Mouse (Mus musculus) 3T3-L1 (cell line): ENCODE results near the gene Fpr2.

ENCODE experiments used
- DNase-seq: peaks from one replicate; pipeline ENCODE4 v3.0.0-alpha.2; 2015; ENCODE audit warnings: low read depth, low spot score

Gene Fpr2

DNA sequence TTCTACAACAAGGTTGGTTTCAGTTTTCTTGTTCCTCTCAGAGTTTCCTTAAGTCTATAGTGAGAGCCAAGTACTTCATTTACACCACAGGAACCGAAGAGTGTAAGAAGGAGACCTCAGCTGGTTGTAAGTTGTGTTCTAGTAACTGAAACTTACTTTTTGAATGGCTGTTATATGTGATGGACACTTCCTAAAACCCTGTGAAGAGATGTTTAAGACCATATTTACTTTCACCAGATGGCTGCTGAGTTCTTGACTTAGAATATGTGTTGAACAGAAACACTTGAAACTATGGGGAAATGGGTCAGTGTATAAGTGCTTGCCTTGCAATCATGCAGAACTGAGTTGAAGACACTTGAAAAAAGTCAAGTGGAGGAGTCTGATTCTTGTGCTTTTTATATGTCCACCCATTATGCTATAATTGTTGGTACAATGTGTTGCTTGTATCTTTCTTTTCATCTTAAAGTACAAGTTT, at the start of gene Fpr2, which contains the start of gene Fpr3:
Gene Fpr2, plus strand, starts transcription at position 51 of the 475 bp plus-strand sequence.
Gene Fpr3, plus strand, starts transcription at position 79 of the 475 bp plus-strand sequence.
- DNase-seq, result no peak

DNA sequence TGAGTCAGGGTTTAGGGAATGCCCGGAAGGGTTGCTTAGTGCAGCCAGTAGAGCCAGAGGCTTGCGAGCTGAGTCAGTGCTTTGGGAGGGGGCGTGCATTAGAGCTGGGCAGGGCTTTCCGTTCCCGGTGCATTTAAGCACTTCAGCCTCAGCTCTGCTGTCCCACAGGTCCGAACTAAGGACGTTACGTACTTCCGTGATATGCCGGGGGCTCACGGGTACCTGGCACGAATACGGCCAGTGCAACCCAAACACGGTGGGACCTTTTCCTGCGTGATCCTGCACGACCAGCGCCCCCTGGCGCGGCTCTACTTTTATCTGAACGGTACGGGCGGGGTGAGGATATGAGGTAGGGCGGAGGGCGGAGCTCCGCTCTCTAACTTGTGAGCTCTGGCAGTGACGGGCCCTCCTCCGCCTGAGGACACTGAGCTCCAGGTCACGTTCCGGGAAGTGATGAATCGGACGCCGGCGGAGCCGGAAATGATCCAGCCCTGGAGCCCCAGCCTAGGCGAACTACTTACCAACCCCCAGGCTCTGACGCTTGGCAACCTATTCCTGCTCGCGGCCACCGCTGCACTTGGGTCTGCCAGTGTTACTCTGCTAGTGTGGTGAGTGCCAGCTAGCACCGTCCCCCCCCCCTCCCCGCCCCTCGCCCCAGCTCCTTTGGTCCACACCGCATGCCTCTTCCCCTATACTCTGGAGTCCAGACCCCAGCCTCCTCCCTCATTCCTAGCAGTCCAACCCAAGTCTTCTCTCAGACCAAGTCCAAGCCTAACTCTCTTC, 49.5 kb upstream of the Fpr2 start:
- DNase-seq, result peak; percentile 98

DNA sequence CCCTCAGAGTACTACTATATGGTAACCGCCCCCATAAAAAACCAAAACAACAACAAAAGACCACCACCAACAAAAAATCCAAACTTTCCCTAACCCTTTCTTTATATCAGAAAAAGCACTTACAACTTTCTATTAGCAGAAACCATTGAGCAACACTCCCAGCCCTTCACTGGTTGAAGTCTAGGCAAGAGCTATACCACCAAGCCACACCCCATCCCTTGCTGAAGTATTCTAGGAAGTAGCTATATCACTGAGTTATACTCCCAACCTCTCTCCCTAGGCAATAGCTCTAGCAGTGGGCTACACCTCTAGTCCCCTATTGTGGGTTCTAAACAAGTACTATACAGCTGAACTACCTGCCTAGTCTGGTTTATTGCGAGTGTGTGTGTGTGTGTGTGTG, 48.3 kb upstream of the Fpr2 start:
- DNase-seq, result peak; percentile 41

- peak; percentile 73 for DNase-seq
Measured at GRCm38 (mm10) chr17:17840796-17841195, 46.8 kb upstream of the Fpr2 start.

- peak; percentile 18 for DNase-seq
Measured at GRCm38 (mm10) chr17:17843534-17844261, 43.9 kb upstream of the Fpr2 start.

DNA sequence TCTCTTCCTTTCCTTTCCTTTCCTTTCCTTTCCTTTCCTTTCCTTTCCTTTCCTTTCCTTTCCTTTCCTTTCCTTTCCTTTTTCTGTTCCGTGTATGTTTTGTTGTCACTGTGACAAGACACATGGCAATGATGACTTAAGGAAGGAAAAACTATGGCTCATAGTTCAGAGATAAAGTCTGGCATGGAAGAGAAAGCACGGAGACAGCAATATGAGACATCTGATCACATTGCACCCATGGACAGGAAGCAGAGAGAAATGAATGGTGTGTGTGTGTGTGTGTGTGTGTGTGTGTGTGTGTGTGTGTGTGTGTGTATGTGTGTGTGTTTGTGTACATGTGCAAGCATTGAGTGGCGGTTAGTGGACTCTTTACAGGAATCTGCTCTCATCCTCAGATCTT, 43.0 kb upstream of the Fpr2 start:
- peak; percentile 53 for DNase-seq

GRCm38 (mm10) chr17:17845187-17846027, 42.2 kb upstream of the Fpr2 start:
- peak; percentile 85 for DNase-seq

DNA sequence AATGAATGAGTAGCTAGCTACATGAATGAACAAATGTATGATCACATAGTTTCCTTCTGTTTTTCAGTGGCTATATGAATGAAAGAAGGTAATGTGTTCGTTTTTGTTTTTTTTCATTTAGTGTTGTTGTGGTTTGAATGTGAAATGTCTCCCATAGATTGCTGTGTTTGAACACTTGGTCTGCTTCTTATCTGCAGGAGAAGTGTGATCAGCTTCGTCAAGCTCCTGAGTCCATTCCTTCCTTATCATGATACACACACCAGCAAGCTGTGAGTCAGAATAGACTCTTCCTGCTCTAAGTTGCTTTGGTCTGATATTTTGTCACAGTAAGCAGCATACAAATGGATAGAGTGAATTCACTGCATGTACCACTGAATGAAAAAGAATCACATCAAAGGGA, 38.6 kb upstream of the Fpr2 start:
- no peak for DNase-seq

- no peak for DNase-seq
Measured at GRCm38 (mm10) chr17:17849906-17850712, 37.5 kb upstream of the Fpr2 start.

GRCm38 (mm10) chr17:17855064-17855838, 32.4 kb upstream of the Fpr2 start, which contains the start of gene Has1:
TSS of gene Has1 (minus strand) at chr17:17855205.
- DNase-seq, result no peak

DNA sequence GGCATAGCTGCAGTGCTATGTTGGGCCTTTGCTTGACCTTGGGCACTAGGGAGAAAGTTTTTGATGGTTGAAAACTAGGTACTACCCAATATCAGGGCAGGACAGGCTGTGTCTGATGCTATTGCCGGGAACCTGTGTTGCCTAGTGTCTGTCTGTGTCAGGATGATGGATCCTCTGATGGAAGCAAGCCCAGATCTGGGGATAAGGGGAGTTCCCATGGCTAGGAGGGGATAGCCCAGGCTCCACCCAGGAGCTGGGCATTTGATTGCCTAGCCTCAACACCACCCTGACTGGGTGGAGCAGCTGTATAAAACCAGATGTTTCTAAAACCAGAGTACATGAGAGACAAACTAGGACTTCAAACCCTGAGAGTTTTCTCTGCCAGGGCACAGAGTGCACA, 31.0 kb upstream of the Fpr2 start:
- DNase-seq, result peak; percentile 94

DNA sequence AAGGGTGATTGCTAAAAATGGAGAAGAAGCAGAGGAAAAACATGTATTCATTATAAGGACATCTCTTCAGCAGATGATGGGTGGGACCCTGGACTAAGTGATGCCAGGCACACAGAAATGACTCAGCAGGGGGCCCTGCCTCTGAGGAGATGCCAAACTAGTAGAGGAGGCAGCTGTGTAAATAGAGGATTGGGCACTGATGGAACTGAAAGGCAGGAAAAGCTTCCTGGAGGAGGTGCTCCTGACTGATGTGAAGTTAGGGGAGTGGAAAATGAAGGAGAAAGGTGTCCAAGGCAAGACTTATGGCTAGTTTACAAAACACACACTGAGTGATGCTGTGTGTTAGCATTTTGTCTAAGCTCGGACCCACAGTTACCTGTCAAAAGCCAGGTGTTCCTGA, 30.2 kb upstream of the Fpr2 start:
- DNase-seq, result peak; percentile 80

DNA sequence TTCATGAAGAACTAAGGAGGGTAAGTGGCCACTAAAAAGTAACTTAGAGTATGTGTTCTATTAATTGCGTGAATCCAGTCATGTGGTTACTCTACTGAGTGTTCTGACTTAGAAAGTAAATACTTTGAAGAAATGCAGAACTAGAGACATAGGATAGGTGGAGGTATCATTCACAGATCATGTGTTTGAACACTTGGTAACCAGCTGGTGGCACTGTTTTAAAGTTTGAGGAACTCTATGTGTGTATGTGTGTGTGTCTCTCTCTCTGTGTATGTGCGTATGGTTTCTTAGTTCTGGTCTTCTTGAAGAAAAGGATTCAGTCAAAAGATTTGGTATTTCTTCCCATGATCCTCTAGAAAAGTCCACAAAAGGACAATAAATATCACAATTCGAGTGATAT, 27.5 kb upstream of the Fpr2 start:
- DNase-seq, result peak; percentile 22

- peak; percentile 53 for DNase-seq
Measured at GRCm38 (mm10) chr17:17862360-17862759, 25.3 kb upstream of the Fpr2 start.

- no peak for DNase-seq
Measured at GRCm38 (mm10) chr17:17865168-17865567, 22.5 kb upstream of the Fpr2 start.

- no peak for DNase-seq
Measured at GRCm38 (mm10) chr17:17866801-17867469, 20.7 kb upstream of the Fpr2 start.

DNA sequence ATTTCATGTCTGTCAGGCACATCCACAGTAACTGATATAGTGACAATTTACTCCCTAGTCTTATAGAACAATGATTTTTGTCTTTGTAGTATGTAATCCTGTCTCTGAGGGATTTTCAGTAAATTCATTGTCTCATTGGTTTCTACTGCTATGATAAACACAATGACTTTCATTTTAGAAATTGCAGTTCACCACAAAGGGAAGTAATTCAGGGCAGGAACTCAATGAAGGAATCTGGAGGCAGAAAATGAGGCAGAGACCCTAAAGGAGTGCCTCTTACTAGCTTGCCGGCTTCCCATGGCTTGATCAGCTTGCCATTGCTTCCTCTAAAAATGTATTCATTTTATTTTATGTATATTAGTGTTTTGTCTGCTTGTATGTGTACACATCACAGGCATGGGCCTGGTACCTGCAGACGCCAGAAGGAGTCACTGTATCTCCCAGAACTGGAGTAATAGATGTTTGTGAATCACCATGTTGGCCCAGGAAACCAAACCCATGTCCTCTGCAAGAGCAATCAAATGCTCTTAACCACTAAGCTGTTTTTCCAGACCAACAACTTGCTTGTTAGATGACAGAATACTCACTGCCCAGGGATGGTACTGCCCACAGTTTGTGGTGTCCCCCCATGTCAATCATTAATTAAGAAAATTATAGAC, 16.6 kb upstream of the Fpr2 start:
- peak; percentile 18 for DNase-seq

DNA sequence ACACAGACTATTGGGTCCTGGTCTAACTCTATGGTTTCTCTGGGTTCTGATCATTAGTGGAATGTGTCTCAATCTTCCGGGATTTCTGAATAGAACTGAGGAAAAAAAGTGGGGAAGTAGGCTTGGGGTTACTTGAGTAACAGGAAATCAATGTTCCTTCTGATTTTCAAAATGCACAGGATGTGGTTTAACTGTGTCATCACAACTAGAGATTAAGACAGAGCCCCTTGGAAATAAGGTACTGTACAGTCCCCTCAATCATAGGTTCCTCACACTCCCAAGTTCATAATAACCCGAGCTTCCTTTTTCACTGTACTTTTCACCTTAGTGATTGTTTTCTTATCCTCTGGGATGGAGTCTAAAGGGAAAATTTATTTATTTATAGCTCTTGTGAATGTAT, 15.9 kb upstream of the Fpr2 start:
- DNase-seq, result no peak

- no peak for DNase-seq
Measured at GRCm38 (mm10) chr17:17879347-17879746, 8.3 kb upstream of the Fpr2 start.
